Mouse (Mus musculus): ENCODE measurements around the gene Cnga4.

DNA sequence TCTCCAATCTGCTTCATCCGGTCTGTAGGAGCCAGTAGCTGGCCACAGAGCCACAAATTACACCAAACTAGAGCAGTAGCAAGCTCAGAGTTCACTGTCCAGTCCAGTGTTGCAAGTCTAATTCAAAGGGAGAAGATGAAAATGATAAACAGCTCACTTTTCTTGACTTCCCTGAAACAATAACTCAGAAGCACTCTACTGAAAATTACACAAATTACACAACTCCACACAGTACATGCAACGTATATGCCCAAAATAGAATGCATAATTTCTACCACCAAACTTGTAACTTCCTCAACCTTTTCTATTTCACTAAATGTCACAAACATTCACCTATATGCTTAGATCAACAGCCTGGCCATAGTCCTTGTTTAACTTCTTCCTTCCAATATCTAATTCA lies 14.1 kb upstream of the Cnga4 start:
- no peak for TF ChIP-seq CTCF (IDR thresholded peaks at IDR 0.05)
- no peak for TF ChIP-seq EP300 (IDR thresholded peaks at IDR 0.05)

Data from lung, postnatal 0 days (tissue).